Mouse (Mus musculus) c-Kit-positive CD71-positive TER-119-positive erythroid progenitor cells, embryonic 14.5 days (primary cell): ENCODE data around the gene Mlxipl.
"Not testable (repeated sequence)": the region's sequence is repeated elsewhere in the genome, so short reads cannot be mapped to it uniquely, and the experiment has no call there.

ENCODE experiments used
- DNase-seq: peaks from one replicate; pipeline ENCODE4 v3.0.0-alpha.2; 2013; ENCODE audit warnings: low spot score

The Mlxipl gene

GRCm38 (mm10) chr5:135089653-135090052 lies at the start of gene Mlxipl:
TSS of gene Mlxipl (plus strand) at chr5:135089890.
- no peak for DNase-seq

GRCm38 (mm10) chr5:135040059-135040458 lies 49.6 kb upstream of the Mlxipl start:
- DNase-seq = no peak

- DNase-seq = no peak
Observed at GRCm38 (mm10) chr5:135040777-135041176, 48.9 kb upstream of the Mlxipl start.

- DNase-seq = no peak
Observed at GRCm38 (mm10) chr5:135042105-135042788, 47.4 kb upstream of the Mlxipl start.

- DNase-seq = no peak
Observed at GRCm38 (mm10) chr5:135044575-135044974, 45.1 kb upstream of the Mlxipl start.

GRCm38 (mm10) chr5:135048539-135048938 lies 41.2 kb upstream of the Mlxipl start:
- DNase-seq = no peak

- DNase-seq = not testable (repeated sequence)
Observed at GRCm38 (mm10) chr5:135049268-135049667, 40.4 kb upstream of the Mlxipl start.

GRCm38 (mm10) chr5:135053356-135053755 lies 36.3 kb upstream of the Mlxipl start:
- DNase-seq = no peak

GRCm38 (mm10) chr5:135063629-135064381 lies 25.9 kb upstream of the Mlxipl start, which contains the start of gene Dnajc30:
TSS of gene Dnajc30 (plus strand) at chr5:135064202.
- peak; percentile 98 for DNase-seq

GRCm38 (mm10) chr5:135064382-135064766 lies 25.3 kb upstream of the Mlxipl start:
- peak; percentile 25 for DNase-seq

- DNase-seq = not testable (repeated sequence)
Observed at GRCm38 (mm10) chr5:135064909-135065446, 24.7 kb upstream of the Mlxipl start, which contains the start of gene Bud23. TSS of gene Bud23 (minus strand) at chr5:135064959.

GRCm38 (mm10) chr5:135066008-135066407 lies 23.7 kb upstream of the Mlxipl start:
- no peak for DNase-seq

- no peak for DNase-seq
Observed at GRCm38 (mm10) chr5:135070448-135070847, 19.2 kb upstream of the Mlxipl start.

GRCm38 (mm10) chr5:135072061-135072460 lies 17.6 kb upstream of the Mlxipl start:
- no peak for DNase-seq

GRCm38 (mm10) chr5:135072720-135073119 lies 17.0 kb upstream of the Mlxipl start:
- no peak for DNase-seq

- DNase-seq = no peak
Observed at GRCm38 (mm10) chr5:135073349-135074150, 16.1 kb upstream of the Mlxipl start.

- DNase-seq = no peak
Observed at GRCm38 (mm10) chr5:135075655-135076054, 14.0 kb upstream of the Mlxipl start.

- DNase-seq = no peak
Observed at GRCm38 (mm10) chr5:135076368-135076767, 13.3 kb upstream of the Mlxipl start.

GRCm38 (mm10) chr5:135076931-135077505 lies 12.7 kb upstream of the Mlxipl start:
- no peak for DNase-seq

- peak; percentile 82 for DNase-seq
Observed at GRCm38 (mm10) chr5:135077564-135078481, 11.9 kb upstream of the Mlxipl start, which contains the start of gene Vps37d. TSS of gene Vps37d (minus strand) at chr5:135078266.

GRCm38 (mm10) chr5:135078482-135078810 lies 11.2 kb upstream of the Mlxipl start:
- no peak for DNase-seq
